Mouse (Mus musculus): ENCODE data around the gene Pcgf6.
"Not testable (repeated sequence)": the region's sequence is repeated elsewhere in the genome, so short reads cannot be mapped to it uniquely, and the experiment has no call there.

Pcgf6 gene

GRCm38 (mm10) chr19:46998168-46998870, 52.4 kb downstream of the Pcgf6 start:
- no peak for DNase-seq (ENCODE audit: low spot score)

- no peak for DNase-seq (ENCODE audit: low spot score)
These were observed 54.6 kb downstream of the Pcgf6 start for GRCm38 (mm10) chr19:46996095-46996494.

DNA sequence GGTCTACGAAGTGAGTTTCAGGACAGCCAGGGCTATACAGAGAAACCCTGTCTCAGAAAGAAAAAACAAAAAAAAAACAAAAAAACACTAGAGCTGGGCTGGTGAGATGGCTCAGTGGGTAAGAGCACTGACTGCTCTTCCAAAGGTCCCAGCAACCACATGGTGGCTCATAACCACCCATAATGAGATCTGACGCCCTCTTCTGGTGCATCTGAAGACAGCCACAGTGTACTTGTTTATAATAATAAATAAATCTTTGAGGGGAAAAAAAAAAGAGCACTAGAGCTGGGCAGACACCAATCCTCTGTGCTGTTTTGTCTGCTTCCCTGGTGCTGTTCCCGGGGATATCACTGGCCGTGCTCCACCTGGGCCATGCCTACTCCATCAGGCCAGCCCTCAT, 58.4 kb downstream of the Pcgf6 start:
- not testable (repeated sequence) for DNase-seq (ENCODE audit: low spot score)

DNA sequence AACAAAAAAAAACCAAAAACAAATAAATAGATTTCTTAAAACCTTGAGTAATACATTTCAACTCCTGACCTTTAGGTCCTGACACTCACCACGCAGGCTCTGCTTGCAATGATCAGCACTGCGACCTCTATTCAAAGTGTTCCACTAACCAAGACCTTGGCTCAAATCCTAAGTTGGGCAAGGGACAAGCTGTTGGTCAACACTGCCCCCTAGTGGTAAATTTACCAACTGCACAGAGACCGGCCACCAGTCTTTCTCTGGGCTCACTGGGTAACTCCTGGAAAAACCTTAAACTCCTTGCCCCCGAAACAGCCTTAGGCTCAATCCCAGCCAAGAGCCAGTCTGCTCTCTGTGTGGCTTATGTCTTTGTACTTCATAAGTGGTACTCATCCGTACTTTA, 59.6 kb downstream of the Pcgf6 start:
- peak; percentile 86 for DNase-seq (ENCODE audit: low spot score)

GRCm38 (mm10) chr19:46990625-46991024, 60.1 kb downstream of the Pcgf6 start:
- not testable (repeated sequence) for DNase-seq (ENCODE audit: low spot score)

- no peak for DNase-seq (ENCODE audit: low spot score)
These were observed 60.6 kb downstream of the Pcgf6 start for GRCm38 (mm10) chr19:46990153-46990518.

DNA sequence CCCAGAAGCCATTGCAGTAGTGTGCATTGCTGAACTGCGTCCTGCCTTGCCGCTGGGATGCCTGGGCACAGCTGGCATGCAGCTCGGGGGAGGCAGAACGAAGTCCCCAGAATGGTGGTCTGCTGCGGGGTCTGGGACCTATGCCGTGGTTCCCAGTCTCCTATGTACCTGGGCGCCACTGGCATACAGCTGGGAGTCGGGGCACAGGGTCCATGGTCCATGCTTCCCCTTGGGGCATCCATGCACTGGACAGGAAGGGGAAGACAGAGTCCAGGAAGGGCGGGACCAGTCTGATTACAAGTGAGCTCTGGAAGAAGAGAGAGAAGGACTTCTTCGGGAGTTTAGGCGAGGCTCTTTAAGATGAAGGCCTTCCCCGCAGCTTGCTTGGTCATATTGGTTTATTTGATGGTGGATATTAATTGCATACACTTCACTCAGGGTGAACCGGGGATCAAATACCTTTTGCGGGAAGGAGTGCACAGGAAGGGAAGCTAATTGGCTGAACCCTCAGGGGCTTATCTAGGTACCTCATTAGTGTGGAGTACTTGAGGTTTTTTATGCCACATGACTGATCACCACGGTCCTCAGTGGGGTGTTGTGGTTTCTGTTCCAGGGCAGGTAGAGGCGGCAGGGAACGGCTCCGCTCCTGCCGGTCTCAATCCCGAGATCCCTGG, 61.1 kb downstream of the Pcgf6 start:
- no peak for DNase-seq (ENCODE audit: low spot score)

- DNase-seq (ENCODE audit: low spot score): no peak
These were observed 62.2 kb downstream of the Pcgf6 start for GRCm38 (mm10) chr19:46988231-46989087.

DNA sequence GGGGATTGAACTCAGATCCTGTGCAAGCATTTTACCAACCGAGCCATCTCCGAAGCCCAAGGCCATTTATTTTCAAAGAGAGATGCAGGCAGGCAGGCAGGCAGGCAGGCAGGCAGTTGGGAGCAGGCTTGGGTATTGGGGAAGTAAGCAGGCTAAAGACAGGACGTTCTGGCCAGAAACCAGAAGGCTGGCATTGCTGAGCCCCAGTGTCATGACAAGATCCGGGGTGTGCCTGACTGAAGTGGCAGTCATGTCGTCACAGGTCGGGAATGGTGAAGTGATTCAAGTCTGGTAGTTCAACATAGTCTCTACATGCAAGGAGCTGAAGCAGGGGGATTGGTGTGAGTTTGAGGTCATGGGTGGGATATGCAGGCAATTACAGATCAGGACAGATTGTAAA, 63.1 kb downstream of the Pcgf6 start:
- no peak for DNase-seq (ENCODE audit: low spot score)

GRCm38 (mm10) chr19:46984726-46985622, 65.7 kb downstream of the Pcgf6 start:
- DNase-seq (ENCODE audit: low spot score): no peak

GRCm38 (mm10) chr19:46983966-46984380, 66.7 kb downstream of the Pcgf6 start:
- DNase-seq (ENCODE audit: low spot score): no peak
